Mouse (Mus musculus) liver, postnatal 0 days (tissue): ENCODE data around the gene Trpv1. TPM values are rescaled to one million over a fixed set of nuclear protein-coding genes. Genes with fewer than 3 reads are reported as not detected.

Source experiments
- ATAC-seq: fragments of 200-750 bp; cut with Nextera tagmentation; 2 replicates; pipeline ENCODE4 v1.8.0; 2017; ENCODE audit warnings: mild to moderate bottlenecking, moderate library complexity
- DNase-seq: peaks from one replicate; pipeline ENCODE4 v3.0.0-alpha.2; 2016
- H3K27ac ChIP-seq: fragments of 300-500 bp; sonication (generic); 2 replicates; pipeline ENCODE4 v1.5.1; 2014; ENCODE audit warnings: antibody characterized with exemption, moderate library complexity, mild to moderate bottlenecking, low read depth
- H3K27me3 ChIP-seq: fragments of 300-500 bp; sonication (generic); 2 replicates; pipeline ENCODE4 v1.6.1; 2014; ENCODE audit warnings: low read length, control low read depth, mixed read lengths; ENCODE audit not compliant: insufficient read depth
- H3K36me3 ChIP-seq: fragments of 300-500 bp; sonication (generic); replicated peaks from 2 replicates; pipeline ENCODE4 v1.6.1; 2014; ENCODE audit warnings: mild to moderate bottlenecking, control low read depth, low read length, moderate library complexity, mixed read lengths; ENCODE audit not compliant: insufficient read depth
- H3K4me1 ChIP-seq: fragments of 300-500 bp; sonication (generic); 2 replicates; pipeline ENCODE4 v1.6.1; 2014; ENCODE audit warnings: antibody characterized with exemption, mild to moderate bottlenecking, control low read depth; ENCODE audit not compliant: insufficient read depth
- H3K4me2 ChIP-seq: fragments of 300-500 bp; sonication (generic); 2 replicates; pipeline ENCODE4 v1.6.1; 2014; ENCODE audit warnings: low read depth, mild to moderate bottlenecking, low read length, moderate library complexity, mixed read lengths
- H3K4me3 ChIP-seq: fragments of 300-500 bp; sonication (generic); 2 replicates; pipeline ENCODE4 v1.5.1; 2014; ENCODE audit warnings: low read depth, low read length
- H3K9ac ChIP-seq: fragments of 300-500 bp; sonication (generic); replicated peaks from 2 replicates; pipeline ENCODE4 v1.6.1; 2014; ENCODE audit warnings: mild to moderate bottlenecking, moderate library complexity
- H3K9me3 ChIP-seq: fragments of 300-500 bp; sonication (generic); 2 replicates; pipeline ENCODE4 v1.6.1; 2016; ENCODE audit warnings: mild to moderate bottlenecking, control low read depth, low read length, mixed read lengths
- CTCF ChIP-seq: sonication (generic); IDR thresholded peaks from 2 replicates; pipeline ENCODE4 v1.5.1; 2016; ENCODE audit warnings: antibody characterized with exemption, low read depth
- EP300 ChIP-seq: IDR thresholded peaks from 2 replicates; pipeline ENCODE4 v1.6.1; 2016; ENCODE audit warnings: antibody characterized with exemption, low read depth, mild to moderate bottlenecking
- WGBS: fragments of 180-500 bp; shearing (Covaris S2); extraction: QIAGEN DNeasy Blood & Tissue Kit; methylation state at CpG from one replicate; pipeline ENCODE4 v1.1.7; 2014; ENCODE audit not compliant: insufficient replicate concordance; 5-methylcytosine and 5-hydroxymethylcytosine counted together
- polyA plus RNA-seq: library from polyadenylated mRNA; unstranded; fragments of >200 nt; fragmentation: Nextera tagmentation; extraction: Ambion mirVana; gene quantifications from 2 replicates; pipeline ENCODE4 v1.2.1, GENCODE M21; 2015

The Trpv1 gene
- polyA plus RNA-seq, 1 experiment from 2014 or later: 0.07 TPM

DNA sequence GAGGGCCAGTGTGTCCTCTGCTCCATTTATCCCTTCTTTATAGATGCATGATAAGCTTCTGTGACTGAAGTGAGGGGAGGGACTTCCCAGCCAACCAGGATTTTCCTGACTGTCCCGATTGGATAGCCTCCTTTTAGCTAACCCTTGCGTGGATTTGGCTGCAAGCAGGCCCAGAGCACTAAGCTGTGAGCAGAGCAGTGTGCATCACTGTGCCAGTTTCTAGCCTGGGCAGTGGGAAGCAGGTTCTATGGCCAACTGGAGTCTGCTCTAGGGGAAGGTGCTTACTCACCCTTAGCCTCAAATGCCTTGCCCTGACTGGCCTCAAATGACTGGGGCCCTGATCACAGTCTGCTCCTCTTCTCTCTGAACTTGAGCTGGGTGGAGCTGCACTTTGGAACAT, 40.7 kb downstream of the Trpv1 start:
- ATAC-seq (no peak), DNase-seq (no peak)
- TF ChIP-seq CTCF (no peak), EP300 (no peak)
- H3K4me1 ChIP-seq: no peaks in the 10 kb centered on the region
- no peaks in the 10 kb centered on the region for H3K27me3 ChIP-seq
- WGBS: 47% methylated on average over 2 of the region's 2 CpGs
- no peaks in the 10 kb centered on the region for H3K9me3 ChIP-seq
- no peak overlapping the region for H3K27ac ChIP-seq
- H3K36me3 ChIP-seq: no peaks in the 10 kb centered on the region
- H3K9ac ChIP-seq: no peak overlapping the region
- H3K4me3 ChIP-seq: no peak overlapping the region
- H3K4me2 ChIP-seq: no peak overlapping the region

DNA sequence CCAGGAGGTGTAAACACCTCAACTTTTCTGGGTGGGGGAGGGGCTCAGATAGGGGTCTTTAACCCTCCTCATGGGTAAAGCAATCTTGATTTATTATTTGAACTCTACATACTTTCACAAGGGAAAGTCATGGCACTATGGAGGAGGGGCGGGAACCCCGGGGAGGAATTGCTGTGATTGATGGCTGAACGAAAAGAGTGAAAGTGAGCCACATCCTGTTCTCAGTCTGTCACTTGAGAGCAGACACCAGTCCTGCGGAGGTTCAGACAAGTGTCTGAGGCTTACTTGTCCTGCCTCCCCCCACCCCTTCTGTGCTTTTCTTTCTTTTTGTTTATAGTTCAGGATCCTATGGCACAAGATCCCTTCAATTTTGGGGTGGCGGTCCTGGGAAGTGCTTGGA, 46.6 kb downstream of the Trpv1 start:
- ATAC-seq (no peak), DNase-seq (no peak)
- WGBS: 32% methylated on average over 5 of the region's 5 CpGs

DNA sequence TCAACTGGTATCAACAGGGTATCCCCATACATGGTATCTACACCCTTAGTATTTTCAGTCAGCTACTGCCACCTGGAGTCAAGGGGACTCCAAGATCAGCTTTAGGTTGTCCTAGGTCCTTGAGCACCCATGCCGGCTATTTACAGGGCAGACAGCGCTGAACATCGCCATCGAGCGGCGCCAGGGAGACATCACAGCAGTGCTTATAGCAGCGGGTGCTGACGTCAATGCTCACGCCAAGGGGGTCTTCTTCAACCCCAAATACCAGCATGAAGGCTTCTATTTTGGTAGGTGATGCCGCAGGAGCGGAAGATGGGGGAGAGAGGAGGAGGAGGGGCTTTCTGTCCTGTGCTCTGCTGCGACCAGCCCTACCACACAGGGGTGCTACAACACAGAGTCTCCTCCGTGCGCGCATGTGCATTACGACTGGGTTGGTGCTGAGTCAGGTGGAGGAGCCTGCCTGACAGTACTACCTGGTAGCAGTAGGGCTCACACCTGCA, 47.5 kb downstream of the Trpv1 start:
- no peak overlapping the region for H3K27ac ChIP-seq
- peak overlapping the region; percentile 56 for H3K4me2 ChIP-seq
- TF ChIP-seq EP300: no peak
- TF ChIP-seq CTCF: peak; percentile 65
- no peaks in the 10 kb centered on the region for H3K36me3 ChIP-seq
- no peaks in the 10 kb centered on the region for H3K9me3 ChIP-seq
- H3K9ac ChIP-seq: no peak overlapping the region
- ATAC-seq: peak; percentile 76
- H3K4me1 ChIP-seq: no peaks in the 10 kb centered on the region; the same call in 1 of the 2 replicates
- 2% methylated on average over 16 of the region's 16 CpGs for WGBS
- no peaks in the 10 kb centered on the region for H3K27me3 ChIP-seq
- H3K4me3 ChIP-seq: no peak overlapping the region
- DNase-seq: peak; percentile 63

More for the DNA sequence above, 46.6 kb downstream of the Trpv1 start:
- H3K4me3 ChIP-seq: no peak overlapping the region
- H3K9me3 ChIP-seq: no peaks in the 10 kb centered on the region
- no peaks in the 10 kb centered on the region for H3K36me3 ChIP-seq
- H3K4me2 ChIP-seq: no peak overlapping the region
- TF ChIP-seq CTCF: no peak
- TF ChIP-seq EP300: no peak
- no peak overlapping the region for H3K9ac ChIP-seq
- H3K27me3 ChIP-seq: no peaks in the 10 kb centered on the region
- no peaks in the 10 kb centered on the region; the same call in 1 of the 2 replicates for H3K4me1 ChIP-seq
- no peak overlapping the region for H3K27ac ChIP-seq

DNA sequence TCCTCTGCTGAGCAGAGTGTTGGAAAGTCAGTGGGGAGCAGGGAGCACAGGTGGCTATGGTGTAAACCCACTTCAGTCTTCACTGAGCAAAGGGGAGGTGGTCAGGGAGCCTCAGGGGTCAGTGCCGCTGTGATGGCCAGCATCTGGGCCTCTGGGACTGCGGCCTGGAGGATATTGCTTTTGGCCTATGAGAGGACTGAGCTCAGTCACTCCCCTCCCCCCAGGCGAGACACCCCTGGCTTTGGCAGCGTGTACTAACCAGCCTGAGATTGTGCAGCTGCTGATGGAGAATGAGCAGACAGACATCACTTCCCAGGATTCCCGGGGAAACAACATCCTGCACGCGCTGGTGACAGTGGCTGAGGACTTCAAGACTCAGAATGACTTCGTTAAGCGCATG, 49.3 kb downstream of the Trpv1 start:
- TF ChIP-seq EP300 (no peak), CTCF (no peak)
- Histone ChIP-seq H3K9ac (no peak overlapping the region), H3K9me3 (no peaks in the 10 kb centered on the region), H3K4me1 (no peaks in the 10 kb centered on the region; the same call in 1 of the 2 replicates), H3K27ac (no peak overlapping the region), H3K4me3 (no peak overlapping the region), H3K4me2 (no peak overlapping the region), H3K27me3 (no peaks in the 10 kb centered on the region), H3K36me3 (no peaks in the 10 kb centered on the region)
- no peak for ATAC-seq
- WGBS: 61% methylated on average over 9 of the region's 9 CpGs
- DNase-seq: no peak

DNA sequence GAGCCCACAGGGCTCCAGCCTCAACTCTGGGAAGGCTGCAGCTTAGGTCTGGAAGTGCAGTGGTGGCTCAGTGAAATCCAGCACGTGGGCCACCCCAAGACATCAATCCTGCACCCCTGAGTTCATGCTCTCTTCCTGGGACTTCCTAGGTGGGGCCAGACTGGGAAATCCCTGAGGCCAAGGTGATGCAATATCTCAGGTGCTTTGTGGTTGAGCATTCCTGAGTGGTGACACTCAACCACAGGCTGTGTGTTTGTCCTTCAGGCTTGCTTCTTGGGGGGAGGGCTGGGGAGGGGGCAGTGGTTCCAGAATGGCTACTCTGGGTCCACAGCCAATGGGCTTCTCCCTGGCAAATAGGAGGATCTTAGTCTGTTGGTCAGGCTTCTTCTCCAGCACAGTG, 49.8 kb downstream of the Trpv1 start:
- no peak for ATAC-seq
- no peak for DNase-seq
- no peak overlapping the region for H3K4me3 ChIP-seq
- TF ChIP-seq CTCF (no peak), EP300 (no peak)
- no peak overlapping the region for H3K4me2 ChIP-seq
- H3K36me3 ChIP-seq: no peaks in the 10 kb centered on the region
- H3K4me1 ChIP-seq: no peaks in the 10 kb centered on the region; the same call in 1 of the 2 replicates
- no peaks in the 10 kb centered on the region for H3K27me3 ChIP-seq
- no peak overlapping the region for H3K27ac ChIP-seq
- no peaks in the 10 kb centered on the region for H3K9me3 ChIP-seq
- no peak overlapping the region for H3K9ac ChIP-seq
- WGBS: 28% methylated on average over 1 of the region's 1 CpGs

DNA sequence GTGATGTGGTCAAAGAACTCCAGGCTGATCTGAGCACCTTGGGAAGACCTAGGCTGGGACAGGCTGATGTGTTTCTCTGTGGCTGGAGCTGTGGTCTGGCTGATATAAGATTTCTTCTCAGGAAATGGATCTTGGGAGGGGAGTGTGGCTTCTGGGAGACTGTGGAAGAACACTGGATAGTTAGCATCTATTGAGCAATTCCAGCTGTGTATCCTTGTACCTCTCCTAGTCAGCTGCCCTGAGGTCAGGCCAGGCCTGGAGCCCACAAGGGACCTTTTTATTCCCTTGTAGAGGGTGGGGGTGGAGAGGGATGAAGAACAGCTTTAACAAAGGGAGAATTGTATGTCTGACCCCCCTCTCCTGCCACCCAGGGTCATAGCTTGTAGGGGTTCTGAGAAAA, 50.3 kb downstream of the Trpv1 start:
- no peak for DNase-seq
- Histone ChIP-seq H3K4me3 (no peak overlapping the region), H3K27me3 (no peaks in the 10 kb centered on the region), H3K36me3 (no peaks in the 10 kb centered on the region), H3K4me2 (no peak overlapping the region), H3K4me1 (no peaks in the 10 kb centered on the region; the same call in 1 of the 2 replicates), H3K9me3 (no peaks in the 10 kb centered on the region), H3K27ac (no peak overlapping the region), H3K9ac (no peak overlapping the region)
- ATAC-seq: no peak
- TF ChIP-seq EP300 (no peak), CTCF (no peak)

DNA sequence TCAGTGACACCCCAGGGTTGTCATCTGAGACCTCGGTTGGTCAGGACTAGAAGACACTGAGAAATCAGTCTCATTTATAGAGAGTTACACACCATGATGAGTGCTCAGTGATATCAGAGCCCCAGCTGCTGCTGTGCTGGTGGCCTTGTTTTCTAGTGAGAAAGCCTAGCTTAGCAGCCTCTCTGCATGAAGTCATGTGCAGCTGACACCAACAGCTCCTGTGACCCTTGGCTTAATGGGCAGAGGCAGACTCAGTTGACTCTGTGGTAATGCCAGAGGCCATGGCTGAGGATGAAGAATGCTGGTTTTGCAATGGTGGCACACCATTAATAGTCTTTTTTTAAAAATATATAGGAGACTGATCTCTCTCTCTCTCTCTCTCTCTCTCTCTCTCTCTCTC, 55.5 kb downstream of the Trpv1 start:
- DNase-seq (no peak), ATAC-seq (no peak)
- H3K4me2 ChIP-seq: no peak overlapping the region
- H3K4me1 ChIP-seq: no peaks in the 10 kb centered on the region
- H3K4me3 ChIP-seq: no peak overlapping the region
- no peaks in the 10 kb centered on the region for H3K9me3 ChIP-seq
- H3K27ac ChIP-seq: no peak overlapping the region
- no peak for TF ChIP-seq EP300
- no peak for TF ChIP-seq CTCF
- WGBS: 64% methylated on average over 1 of the region's 1 CpGs
- no peak overlapping the region for H3K9ac ChIP-seq
- H3K27me3 ChIP-seq: no peaks in the 10 kb centered on the region
- H3K36me3 ChIP-seq: no peaks in the 10 kb centered on the region
